Mouse (Mus musculus) lung, adult 2 months (tissue): ENCODE data around the gene Polr3b.

Source experiments
- CTCF ChIP-seq: fragments of 200-500 bp; IDR thresholded peaks from 2 replicates; pipeline ENCODE4 v1.5.1; 2011; ENCODE audit warnings: mild to moderate bottlenecking, low read length, control low read depth; ENCODE audit not compliant: insufficient read depth
- POLR2A ChIP-seq: fragments of 200-500 bp; IDR thresholded peaks from 2 replicates; pipeline ENCODE4 v1.6.1; 2011; ENCODE audit warnings: low read depth, mild to moderate bottlenecking, control low read depth, low read length, borderline replicate concordance; ENCODE audit errors: extremely low read depth

DNA sequence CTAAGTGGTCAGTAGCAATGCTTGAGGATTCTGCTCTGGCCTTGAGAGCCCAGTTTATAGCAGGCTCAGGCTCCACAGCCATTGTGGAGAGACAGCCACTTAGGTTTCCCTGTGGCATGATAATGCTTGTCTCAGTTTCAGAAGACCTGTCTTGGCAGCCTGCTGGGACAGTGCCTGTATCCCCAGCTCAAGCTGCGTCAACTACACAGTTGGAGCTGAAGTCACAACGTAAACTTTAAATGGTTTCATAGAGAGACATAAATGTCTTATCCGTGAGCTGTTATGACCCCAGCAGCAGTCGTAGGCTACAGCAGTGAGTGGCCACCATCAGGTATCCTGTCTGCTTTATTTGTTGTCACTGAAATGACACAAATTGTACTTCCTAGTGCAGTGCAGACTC is 68.7 kb downstream of the Polr3b start:
- no peak for TF ChIP-seq CTCF
- no peak for TF ChIP-seq POLR2A
